Mouse (Mus musculus) small intestine, adult 2 months (tissue): ENCODE measurements at regions not wholly inside any gene's neighbourhood (a gene's known extent, or its start where the extent isn't known, plus 50 kb on each side); places are given as distances from the start of the nearest gene placed in this dataset.

Experiments
- H3K27ac ChIP-seq: fragments of 200-500 bp; 2 replicates; pipeline ENCODE4 v1.5.1; 2012; ENCODE audit warnings: low read depth, low read length, control low read depth, inconsistent platforms; ENCODE audit not compliant: insufficient read depth
- H3K27me3 ChIP-seq: fragments of 200-500 bp; 2 replicates; pipeline ENCODE4 v1.6.1; 2012; ENCODE audit warnings: mild to moderate bottlenecking, moderate library complexity, low read length, inconsistent platforms; ENCODE audit not compliant: control insufficient read depth, insufficient read depth
- H3K36me3 ChIP-seq: fragments of 200-500 bp; 2 replicates; pipeline ENCODE4 v1.6.1; 2012; ENCODE audit warnings: mild to moderate bottlenecking, low read length, control low read depth, inconsistent platforms; ENCODE audit not compliant: control insufficient read depth, insufficient read depth
- H3K4me1 ChIP-seq: fragments of 200-500 bp; 2 replicates; pipeline ENCODE4 v1.6.1; 2012; ENCODE audit warnings: low read length, inconsistent platforms, mixed read lengths; ENCODE audit not compliant: control insufficient read depth, insufficient read depth, insufficient read length
- H3K4me3 ChIP-seq: fragments of 200-500 bp; 2 replicates; pipeline ENCODE4 v1.5.1; 2012; ENCODE audit warnings: low read depth, mild to moderate bottlenecking, control low read depth, inconsistent platforms, low read length, moderate library complexity
- CTCF ChIP-seq: fragments of 200-500 bp; IDR thresholded peaks from 2 replicates; pipeline ENCODE4 v1.5.1; 2012; ENCODE audit warnings: low read depth, mild to moderate bottlenecking, control low read depth, inconsistent platforms, low read length, moderate library complexity, mixed read lengths; ENCODE audit not compliant: insufficient replicate concordance, insufficient read length; ENCODE audit errors: extremely low read depth
- POLR2A ChIP-seq: fragments of 200-500 bp; IDR thresholded peaks from 2 replicates; pipeline ENCODE4 v1.6.1; 2012; ENCODE audit warnings: low read depth, mild to moderate bottlenecking, control low read depth, inconsistent platforms, low read length, moderate library complexity
- WGBS: fragments of 180-500 bp; shearing (Covaris S2); methylation state at CpG from one replicate; pipeline ENCODE4 v1.1.7; 2018; 5-methylcytosine and 5-hydroxymethylcytosine counted together

GRCm38 (mm10) chr8:26746811-26747210 lies 230.3 kb upstream of the Zfp703 start:
- Histone ChIP-seq H3K27me3 (no peaks in the 10 kb centered on the region), H3K4me1 (no peaks in the 10 kb centered on the region), H3K36me3 (no peaks in the 10 kb centered on the region), H3K4me3 (no peak overlapping the region), H3K27ac (no peak overlapping the region)
- 75% methylated on average over 3 of the region's 3 CpGs for WGBS
- TF ChIP-seq CTCF (no peak), POLR2A (no peak)

GRCm38 (mm10) chr8:26747241-26747972 lies 229.7 kb upstream of the Zfp703 start:
- 42% methylated on average over 19 of the region's 19 CpGs for WGBS
- Histone ChIP-seq H3K27me3 (no peaks in the 10 kb centered on the region), H3K36me3 (no peaks in the 10 kb centered on the region), H3K27ac (no peak overlapping the region), H3K4me3 (no peak overlapping the region), H3K4me1 (no peaks in the 10 kb centered on the region)
- TF ChIP-seq CTCF (no peak), POLR2A (no peak)

- TF ChIP-seq CTCF, result no peak
- no peak for TF ChIP-seq POLR2A
These were observed 228.8 kb upstream of the Zfp703 start for GRCm38 (mm10) chr8:26748161-26748971.

GRCm38 (mm10) chr8:26748972-26749291 lies 228.2 kb upstream of the Zfp703 start:
- Histone ChIP-seq H3K27ac (no peak overlapping the region), H3K4me3 (no peak overlapping the region), H3K27me3 (no peaks in the 10 kb centered on the region), H3K36me3 (no peaks in the 10 kb centered on the region), H3K4me1 (no peaks in the 10 kb centered on the region)
- 91% methylated on average over 1 of the region's 1 CpGs for WGBS
- TF ChIP-seq POLR2A (no peak), CTCF (no peak)

More at GRCm38 (mm10) chr8:26748161-26748971, 228.8 kb upstream of the Zfp703 start:
- H3K4me1 ChIP-seq, result no peaks in the 10 kb centered on the region
- no peak overlapping the region for H3K4me3 ChIP-seq
- H3K27me3 ChIP-seq, result no peaks in the 10 kb centered on the region
- no peaks in the 10 kb centered on the region for H3K36me3 ChIP-seq
- 76% methylated on average over 14 of the region's 14 CpGs for WGBS
- no peak overlapping the region for H3K27ac ChIP-seq

- Histone ChIP-seq H3K27me3 (no peaks in the 10 kb centered on the region), H3K36me3 (no peaks in the 10 kb centered on the region), H3K27ac (no peak overlapping the region), H3K4me1 (no peaks in the 10 kb centered on the region), H3K4me3 (no peak overlapping the region)
- TF ChIP-seq POLR2A (no peak), CTCF (no peak)
- WGBS, result 97% methylated on average over 1 of the region's 1 CpGs
These were observed 227.0 kb upstream of the Zfp703 start for GRCm38 (mm10) chr8:26750120-26750519.

- Histone ChIP-seq H3K27me3 (no peaks in the 10 kb centered on the region), H3K4me1 (no peaks in the 10 kb centered on the region), H3K36me3 (no peaks in the 10 kb centered on the region), H3K27ac (no peak overlapping the region), H3K4me3 (no peak overlapping the region)
- WGBS, result 95% methylated on average over 5 of the region's 5 CpGs
- no peak for TF ChIP-seq CTCF
- no peak for TF ChIP-seq POLR2A
These were observed 225.5 kb upstream of the Zfp703 start for GRCm38 (mm10) chr8:26751651-26752050.

- H3K27ac ChIP-seq, result no peak overlapping the region
- no peaks in the 10 kb centered on the region for H3K27me3 ChIP-seq
- no peaks in the 10 kb centered on the region for H3K4me1 ChIP-seq
- no peak overlapping the region for H3K4me3 ChIP-seq
- TF ChIP-seq CTCF, result no peak
- TF ChIP-seq POLR2A, result no peak
- 32% methylated on average over 2 of the region's 2 CpGs for WGBS
- H3K36me3 ChIP-seq, result no peaks in the 10 kb centered on the region
These were observed 220.7 kb upstream of the Zfp703 start for GRCm38 (mm10) chr8:26756452-26756851.
